Mouse (Mus musculus): ENCODE measurements at regions not wholly inside any gene's neighbourhood (a gene's known extent, or its start where the extent isn't known, plus 50 kb on each side); places are given as distances from the start of the nearest gene placed in this dataset.

- intact Hi-C loops (cut with DNase I) = no loop called here
These were observed 50.2 kb upstream of the Otogl start for GRCm38 (mm10) chr10:107962130-107962529.

More at GRCm38 (mm10) chr10:107962130-107962529, 50.2 kb upstream of the Otogl start:
- no peak for TF ChIP-seq CTCF (IDR thresholded peaks at IDR 0.05)
- DNase-seq (ENCODE audit: extremely low spot score in 1 of 2, low spot score in 2 of 2) = no peak
- H3K4me3 ChIP-seq = no peak overlapping the region
- no peak overlapping the region for H3K27ac ChIP-seq
